Mouse (Mus musculus) embryo, embryonic 9.5 days (tissue): ENCODE measurements around the gene Exoc3l.

Experiments
- DNase-seq: peaks from one replicate; pipeline ENCODE4 v3.0.0-alpha.2; 2017; ENCODE audit errors: extremely low spot score

Exoc3l gene

GRCm38 (mm10) chr8:105269075-105269458, 26.8 kb downstream of the Exoc3l start:
- DNase-seq, result no peak

- no peak for DNase-seq
These were observed 27.4 kb downstream of the Exoc3l start for GRCm38 (mm10) chr8:105268342-105269074.

GRCm38 (mm10) chr8:105266775-105267174, 29.1 kb downstream of the Exoc3l start:
- no peak for DNase-seq

GRCm38 (mm10) chr8:105265128-105265527, 30.8 kb downstream of the Exoc3l start:
- DNase-seq, result no peak

GRCm38 (mm10) chr8:105264024-105264982, 31.6 kb downstream of the Exoc3l start, which contains the start of the genes Tradd and Fbxl8:
Tradd (minus strand) TSS chr8:105264609.
Fbxl8 (plus strand) TSS chr8:105264648.
- DNase-seq, result peak; percentile 78

GRCm38 (mm10) chr8:105263244-105263912, 32.5 kb downstream of the Exoc3l start:
- no peak for DNase-seq

- DNase-seq, result no peak
These were observed 34.4 kb downstream of the Exoc3l start for GRCm38 (mm10) chr8:105261326-105261980.

GRCm38 (mm10) chr8:105260371-105261099, 35.4 kb downstream of the Exoc3l start:
- DNase-seq, result no peak

- peak; percentile 78 for DNase-seq
These were observed 36.1 kb downstream of the Exoc3l start for GRCm38 (mm10) chr8:105259721-105260320.

GRCm38 (mm10) chr8:105258911-105259720, 36.8 kb downstream of the Exoc3l start:
- no peak for DNase-seq

- DNase-seq, result no peak
These were observed 38.4 kb downstream of the Exoc3l start for GRCm38 (mm10) chr8:105257318-105258114.

- no peak for DNase-seq
These were observed 40.9 kb downstream of the Exoc3l start, which contains the start of gene B3gnt9 for GRCm38 (mm10) chr8:105254966-105255350. B3gnt9 (minus strand) TSS chr8:105255153.

- DNase-seq, result peak; percentile 90
These were observed 41.5 kb downstream of the Exoc3l start for GRCm38 (mm10) chr8:105254152-105254965.

GRCm38 (mm10) chr8:105253766-105254151, 42.1 kb downstream of the Exoc3l start:
- no peak for DNase-seq

GRCm38 (mm10) chr8:105252680-105253537, 43.0 kb downstream of the Exoc3l start:
- no peak for DNase-seq

- no peak for DNase-seq
These were observed 43.9 kb downstream of the Exoc3l start for GRCm38 (mm10) chr8:105251954-105252353.

GRCm38 (mm10) chr8:105241016-105241415, 54.9 kb downstream of the Exoc3l start:
- DNase-seq, result no peak
